Mouse (Mus musculus) frontal cortex, adult (tissue): ENCODE results near the gene Tctex1d4.

Source experiments
- ATAC-seq: cut with Nextera tagmentation; 2 replicates; pipeline ENCODE4 v1.9.2; 2017; ENCODE audit warnings: mild to moderate bottlenecking, moderate library complexity, mixed read lengths; ENCODE audit not compliant: low TSS enrichment

Tctex1d4 gene

DNA sequence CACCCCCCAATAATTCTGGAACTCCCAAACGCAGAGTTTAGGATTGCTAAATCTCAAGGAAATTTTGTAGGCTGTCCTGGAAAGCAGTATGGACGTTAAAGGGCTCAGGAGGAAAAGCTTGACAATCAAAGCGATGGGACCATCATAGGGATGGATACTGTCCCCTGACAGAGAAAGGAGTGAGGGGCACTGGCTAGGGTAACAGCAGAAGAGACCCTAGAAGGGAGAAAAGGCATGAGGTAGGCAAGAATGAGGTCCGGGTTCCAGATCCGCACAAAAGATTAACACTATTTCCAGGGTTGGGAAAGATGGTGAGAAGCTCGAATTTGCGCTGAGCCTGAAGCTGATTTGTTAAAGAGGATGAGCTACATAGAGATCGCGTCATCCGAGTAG, 6.5 kb upstream of the Tctex1d4 start:
- no peak for ATAC-seq

DNA sequence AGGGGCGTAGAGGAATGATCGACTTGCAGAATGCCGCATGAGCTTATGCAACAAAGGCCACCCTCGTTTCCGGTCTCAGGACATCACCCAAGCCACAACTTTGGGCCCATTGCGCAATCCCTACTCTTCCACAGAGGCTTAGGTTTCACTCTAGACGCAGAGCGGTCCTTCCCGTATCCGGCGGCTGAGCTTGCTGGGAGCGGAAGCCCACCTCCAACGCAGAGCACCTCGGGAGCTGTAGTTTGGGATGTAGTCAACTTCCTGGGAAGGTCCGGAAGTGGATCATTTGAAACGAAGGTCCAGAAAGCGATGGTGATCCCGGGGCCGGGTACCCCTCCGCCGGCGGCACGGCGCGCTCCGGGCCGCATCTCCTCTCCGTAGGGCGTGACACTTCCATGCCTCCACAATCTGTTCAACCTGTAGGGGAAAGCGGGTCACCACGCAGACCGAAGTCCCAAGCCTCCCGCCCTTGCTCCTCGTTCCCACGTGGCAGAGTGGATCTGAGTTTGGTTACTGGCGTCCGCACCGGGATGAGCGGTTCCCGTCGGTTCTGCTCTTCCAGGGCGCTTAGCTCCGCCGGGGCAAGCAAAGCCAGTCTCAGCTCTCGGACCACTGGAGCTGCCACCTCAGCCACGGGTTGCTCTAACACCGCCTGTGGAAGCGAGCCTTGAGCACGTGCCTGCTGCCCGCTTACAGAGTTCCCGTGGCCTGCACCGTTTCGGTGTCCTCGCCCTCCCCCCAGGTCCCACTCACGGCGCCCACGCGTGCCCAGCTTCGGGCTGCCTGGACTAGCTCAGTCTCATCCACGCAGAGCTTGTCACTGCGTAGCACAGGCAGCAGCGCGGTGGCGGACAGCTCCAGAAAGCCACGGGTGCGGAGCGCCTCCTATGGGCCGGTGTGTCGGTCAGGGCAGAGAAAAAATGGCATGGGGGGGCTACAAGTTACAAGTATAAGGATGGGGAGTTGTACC, 5.9 kb upstream of the Tctex1d4 start:
- peak; percentile 93 for ATAC-seq

DNA sequence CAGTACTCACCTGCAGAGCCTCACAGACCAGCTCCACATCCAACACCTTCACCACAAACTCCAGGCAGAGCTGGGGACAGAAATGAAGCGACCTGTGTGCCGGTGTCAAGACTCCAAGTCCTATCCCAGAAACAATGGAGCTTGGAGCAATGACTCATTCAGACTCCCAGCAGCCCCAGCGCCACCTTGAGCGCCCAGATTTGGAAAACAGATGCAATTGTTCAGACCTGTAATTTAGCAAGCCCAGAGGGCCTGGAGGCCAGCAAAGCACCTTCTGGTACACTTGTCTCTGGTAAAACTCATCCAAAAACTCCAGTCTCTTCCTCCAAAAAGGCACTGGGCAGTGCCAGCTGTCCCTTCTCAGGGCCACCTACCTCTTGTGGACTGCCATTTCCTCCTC, 4.4 kb upstream of the Tctex1d4 start:
- ATAC-seq = no peak

- no peak for ATAC-seq
Observed at GRCm38 (mm10) chr4:117123546-117124217, 2.9 kb upstream of the Tctex1d4 start.

DNA sequence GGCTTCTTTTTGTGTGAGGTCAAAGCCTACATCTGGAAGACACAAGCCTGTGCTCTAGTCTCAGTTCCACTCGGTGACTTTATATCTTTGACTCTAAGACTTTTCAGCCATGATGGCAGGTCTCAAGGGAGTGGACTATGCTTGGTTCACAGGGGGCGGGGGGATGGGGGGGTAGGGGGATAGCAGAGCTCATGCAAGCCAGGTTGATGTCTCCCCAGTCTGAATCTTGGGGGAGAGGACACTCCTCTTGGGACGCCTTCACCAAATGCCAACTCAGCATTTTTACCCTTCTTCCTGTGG, 2.4 kb upstream of the Tctex1d4 start:
- no peak for ATAC-seq

- no peak for ATAC-seq
Observed at GRCm38 (mm10) chr4:117124518-117125347, 1.9 kb upstream of the Tctex1d4 start.

- ATAC-seq = peak; percentile 43
Observed at GRCm38 (mm10) chr4:117125348-117125909, 1.2 kb upstream of the Tctex1d4 start, which contains the start of gene Btbd19. TSS of gene Btbd19 (minus strand) at chr4:117125725.

GRCm38 (mm10) chr4:117125910-117126674, 502 bp upstream of the Tctex1d4 start:
- ATAC-seq = peak; percentile 39

- no peak for ATAC-seq
Observed at GRCm38 (mm10) chr4:117127991-117128686, 1.5 kb downstream of the Tctex1d4 start.

DNA sequence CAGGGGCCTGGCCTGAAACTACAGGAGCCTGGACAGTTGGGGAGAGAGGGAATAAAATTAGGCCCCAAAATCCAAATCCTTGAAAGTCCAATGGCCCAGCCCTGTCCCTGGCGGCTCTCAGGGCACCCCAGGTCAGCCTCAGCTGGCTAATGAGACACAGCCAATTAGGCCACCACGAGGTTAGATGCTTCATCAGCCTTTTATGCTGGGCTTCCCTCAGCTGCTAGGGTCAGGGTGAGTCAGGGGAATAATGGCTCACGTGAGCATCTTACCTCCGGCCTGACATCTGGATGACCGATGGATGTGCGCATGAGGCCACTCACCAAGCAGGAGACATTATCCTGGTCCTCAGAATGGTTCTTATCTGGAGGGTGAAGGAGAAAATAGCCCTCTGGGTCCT, 4.2 kb downstream of the Tctex1d4 start:
- no peak for ATAC-seq

GRCm38 (mm10) chr4:117131198-117131597, 4.6 kb downstream of the Tctex1d4 start:
- ATAC-seq = no peak

- no peak for ATAC-seq
Observed at GRCm38 (mm10) chr4:117131890-117132793, 5.5 kb downstream of the Tctex1d4 start.

GRCm38 (mm10) chr4:117132794-117133143, 6.2 kb downstream of the Tctex1d4 start:
- ATAC-seq = no peak

DNA sequence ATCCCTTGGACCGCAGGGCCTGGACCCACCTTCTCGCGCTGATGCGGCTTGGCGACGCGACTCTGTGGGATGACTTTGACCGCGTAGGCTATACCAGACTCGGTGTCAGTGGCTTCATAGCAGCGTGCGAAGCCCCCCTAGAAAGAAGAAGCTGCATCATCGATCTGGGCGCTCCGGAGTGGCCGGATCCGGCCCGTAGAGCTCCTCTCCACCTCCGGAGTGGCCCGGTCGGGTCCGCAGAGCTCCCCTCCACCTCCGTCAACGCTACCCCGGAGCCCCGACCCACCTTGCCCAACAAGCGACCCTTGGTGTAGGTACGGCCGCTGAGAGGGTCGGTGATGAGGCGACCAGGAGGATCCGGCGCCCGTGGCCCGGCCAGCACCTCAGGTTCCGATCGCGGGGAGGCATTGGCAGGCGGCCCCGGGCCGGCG, 6.8 kb downstream of the Tctex1d4 start:
- peak; percentile 33; the same call in 1 of the 2 replicates for ATAC-seq

- peak; percentile 90 for ATAC-seq
Observed at GRCm38 (mm10) chr4:117133817-117134600, 7.4 kb downstream of the Tctex1d4 start, which contains the start of gene Plk3. TSS of gene Plk3 (minus strand) at chr4:117133963.

DNA sequence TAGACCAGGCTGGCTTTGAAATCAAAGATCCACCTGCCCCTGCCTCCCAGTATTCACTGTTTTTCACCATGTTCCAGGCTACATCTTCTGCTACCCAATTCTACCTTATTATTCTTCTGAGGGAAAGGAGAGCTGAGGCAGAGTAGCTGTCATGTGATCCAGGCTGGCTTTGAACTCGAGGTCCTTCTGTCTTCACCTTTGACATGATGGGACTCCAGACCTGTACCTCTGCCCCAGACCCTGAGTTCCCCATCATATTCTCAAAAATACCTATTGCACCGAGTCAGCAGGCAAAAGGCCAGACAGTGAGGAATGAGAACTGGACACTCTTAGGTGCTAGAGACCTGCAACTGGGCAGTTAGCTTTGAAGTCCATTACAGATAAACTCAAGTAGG, 8.0 kb downstream of the Tctex1d4 start:
- no peak for ATAC-seq

- ATAC-seq = no peak
Observed at GRCm38 (mm10) chr4:117136034-117136433, 9.4 kb downstream of the Tctex1d4 start.
